Mouse (Mus musculus): ENCODE measurements at regions not wholly inside any gene's neighbourhood (a gene's known extent, or its start where the extent isn't known, plus 50 kb on each side); places are given as distances from the start of the nearest gene placed in this dataset.

GRCm38 (mm10) chr5:101496924-101497697 is 167.7 kb downstream of the Nkx6-1 start:
- no peak overlapping the region for H3K4me2 ChIP-seq
- WGBS (ENCODE audit: insufficient replicate concordance): 63% methylated on average over 16 of the region's 16 CpGs
- no peak for ATAC-seq (ENCODE audit: insufficient read depth)
- H3K4me1 ChIP-seq (replicated peaks): no peaks in the 10 kb centered on the region
- no peak overlapping the region for H3K4me3 ChIP-seq (replicated peaks)
- H3K36me3 ChIP-seq (replicated peaks): no peaks in the 10 kb centered on the region
- no peak overlapping the region for H3K27ac ChIP-seq (replicated peaks)
- H3K27me3 ChIP-seq: no peaks in the 10 kb centered on the region
- H3K9ac ChIP-seq: no peak overlapping the region
- no peaks in the 10 kb centered on the region for H3K9me3 ChIP-seq (replicated peaks)

GRCm38 (mm10) chr5:101496161-101496560 is 168.6 kb downstream of the Nkx6-1 start:
- no peaks in the 10 kb centered on the region for H3K27me3 ChIP-seq
- no peak overlapping the region for H3K9ac ChIP-seq
- no peak for ATAC-seq (ENCODE audit: insufficient read depth)
- H3K4me2 ChIP-seq: no peak overlapping the region
- H3K9me3 ChIP-seq (replicated peaks): no peaks in the 10 kb centered on the region
- 76% methylated on average over 9 of the region's 9 CpGs for WGBS (ENCODE audit: insufficient replicate concordance)
- no peak overlapping the region for H3K27ac ChIP-seq (replicated peaks)
- H3K4me3 ChIP-seq (replicated peaks): no peak overlapping the region
- no peaks in the 10 kb centered on the region for H3K4me1 ChIP-seq (replicated peaks)
- no peaks in the 10 kb centered on the region for H3K36me3 ChIP-seq (replicated peaks)

GRCm38 (mm10) chr5:101445792-101446191 is 219.0 kb downstream of the Nkx6-1 start:
- no peak for ATAC-seq (ENCODE audit: insufficient read depth)
- H3K9me3 ChIP-seq (replicated peaks): no peaks in the 10 kb centered on the region
- no peaks in the 10 kb centered on the region for H3K36me3 ChIP-seq (replicated peaks)
- no peaks in the 10 kb centered on the region for H3K27me3 ChIP-seq
- no peak overlapping the region for H3K9ac ChIP-seq
- 48% methylated on average over 10 of the region's 10 CpGs for WGBS (ENCODE audit: insufficient replicate concordance)
- H3K4me1 ChIP-seq (replicated peaks): no peaks in the 10 kb centered on the region
- no peak overlapping the region for H3K4me2 ChIP-seq
- H3K4me3 ChIP-seq (replicated peaks): no peak overlapping the region
- H3K27ac ChIP-seq (replicated peaks): no peak overlapping the region

- WGBS (ENCODE audit: insufficient replicate concordance): 67% methylated on average over 1 of the region's 1 CpGs
- no peaks in the 10 kb centered on the region for H3K4me1 ChIP-seq (replicated peaks)
- no peak for ATAC-seq (ENCODE audit: insufficient read depth)
- H3K27ac ChIP-seq (replicated peaks): no peak overlapping the region
- no peak overlapping the region for H3K4me2 ChIP-seq
- no peak overlapping the region for H3K4me3 ChIP-seq (replicated peaks)
- no peaks in the 10 kb centered on the region for H3K36me3 ChIP-seq (replicated peaks)
- H3K9ac ChIP-seq: no peak overlapping the region
- no peaks in the 10 kb centered on the region for H3K9me3 ChIP-seq (replicated peaks)
- no peaks in the 10 kb centered on the region for H3K27me3 ChIP-seq
These were observed 223.0 kb downstream of the Nkx6-1 start for GRCm38 (mm10) chr5:101441782-101442181.

- H3K27ac ChIP-seq (replicated peaks): no peak overlapping the region
- H3K4me3 ChIP-seq (replicated peaks): no peak overlapping the region
- no peaks in the 10 kb centered on the region for H3K36me3 ChIP-seq (replicated peaks)
- H3K9ac ChIP-seq: no peak overlapping the region
- no peaks in the 10 kb centered on the region for H3K27me3 ChIP-seq
- H3K4me2 ChIP-seq: no peak overlapping the region
- no peak for ATAC-seq (ENCODE audit: insufficient read depth)
- no peaks in the 10 kb centered on the region for H3K4me1 ChIP-seq (replicated peaks)
- H3K9me3 ChIP-seq (replicated peaks): no peaks in the 10 kb centered on the region
- 66% methylated on average over 14 of the region's 14 CpGs for whole genome bisulfite sequencing (ENCODE audit: insufficient replicate concordance)
These were observed 227.0 kb downstream of the Nkx6-1 start for GRCm38 (mm10) chr5:101437666-101438299.

- Histone ChIP-seq H3K27ac (replicated peaks) (no peak overlapping the region), H3K4me3 (replicated peaks) (no peak overlapping the region), H3K36me3 (replicated peaks) (no peaks in the 10 kb centered on the region), H3K4me2 (no peak overlapping the region), H3K9ac (no peak overlapping the region), H3K9me3 (replicated peaks) (no peaks in the 10 kb centered on the region), H3K4me1 (replicated peaks) (no peaks in the 10 kb centered on the region), H3K27me3 (no peaks in the 10 kb centered on the region)
- no peak for ATAC-seq (ENCODE audit: insufficient read depth)
- WGBS (ENCODE audit: insufficient replicate concordance): 44% methylated on average over 13 of the region's 13 CpGs
These were observed 238.6 kb downstream of the Nkx6-1 start for GRCm38 (mm10) chr5:101426067-101426771.

GRCm38 (mm10) chr5:101384316-101384715 is 280.5 kb downstream of the Nkx6-1 start:
- no peaks in the 10 kb centered on the region for H3K36me3 ChIP-seq (replicated peaks)
- no peaks in the 10 kb centered on the region for H3K27me3 ChIP-seq
- H3K4me1 ChIP-seq (replicated peaks): no peaks in the 10 kb centered on the region
- no peak overlapping the region for H3K4me2 ChIP-seq
- H3K9ac ChIP-seq: no peak overlapping the region
- ATAC-seq (ENCODE audit: insufficient read depth): no peak
- 56% methylated on average over 5 of the region's 5 CpGs for WGBS (ENCODE audit: insufficient replicate concordance)
- H3K9me3 ChIP-seq (replicated peaks): no peaks in the 10 kb centered on the region
- no peak overlapping the region for H3K4me3 ChIP-seq (replicated peaks)
- H3K27ac ChIP-seq (replicated peaks): no peak overlapping the region

GRCm38 (mm10) chr5:101381361-101381760 is 283.4 kb downstream of the Nkx6-1 start:
- Histone ChIP-seq H3K36me3 (replicated peaks) (no peaks in the 10 kb centered on the region), H3K9ac (no peak overlapping the region), H3K9me3 (replicated peaks) (0 out of 2 replicates have a peak, but pooled peaks cover 3% of the 10 kb centered on the region), H3K27me3 (no peaks in the 10 kb centered on the region), H3K27ac (replicated peaks) (no peak overlapping the region), H3K4me3 (replicated peaks) (no peak overlapping the region), H3K4me2 (no peak overlapping the region), H3K4me1 (replicated peaks) (no peaks in the 10 kb centered on the region)
- no peak for ATAC-seq (ENCODE audit: insufficient read depth)
- 76% methylated on average over 8 of the region's 8 CpGs for WGBS (ENCODE audit: insufficient replicate concordance)

- H3K27me3 ChIP-seq: no peaks in the 10 kb centered on the region
- no peak overlapping the region for H3K9ac ChIP-seq
- H3K9me3 ChIP-seq (replicated peaks): 0 out of 2 replicates have a peak, but pooled peaks cover 3% of the 10 kb centered on the region
- H3K27ac ChIP-seq (replicated peaks): no peak overlapping the region
- ATAC-seq (ENCODE audit: insufficient read depth): no peak
- WGBS (ENCODE audit: insufficient replicate concordance): 56% methylated on average over 6 of the region's 6 CpGs
- H3K4me3 ChIP-seq (replicated peaks): no peak overlapping the region
- H3K4me2 ChIP-seq: no peak overlapping the region
- H3K4me1 ChIP-seq (replicated peaks): no peaks in the 10 kb centered on the region
- H3K36me3 ChIP-seq (replicated peaks): no peaks in the 10 kb centered on the region
These were observed 288.1 kb downstream of the Nkx6-1 start for GRCm38 (mm10) chr5:101376657-101377056.

- Histone ChIP-seq H3K4me3 (replicated peaks) (no peak overlapping the region), H3K27me3 (no peaks in the 10 kb centered on the region), H3K27ac (replicated peaks) (no peak overlapping the region), H3K4me1 (replicated peaks) (no peaks in the 10 kb centered on the region), H3K9ac (no peak overlapping the region), H3K9me3 (replicated peaks) (0 out of 2 replicates have a peak, but pooled peaks cover 3% of the 10 kb centered on the region), H3K4me2 (no peak overlapping the region), H3K36me3 (replicated peaks) (no peaks in the 10 kb centered on the region)
- no peak for ATAC-seq (ENCODE audit: insufficient read depth)
- WGBS (ENCODE audit: insufficient replicate concordance): 60% methylated on average over 2 of the region's 2 CpGs
These were observed 290.7 kb downstream of the Nkx6-1 start for GRCm38 (mm10) chr5:101374129-101374528.

GRCm38 (mm10) chr5:101372204-101372603 is 292.6 kb downstream of the Nkx6-1 start:
- Histone ChIP-seq H3K27ac (replicated peaks) (no peak overlapping the region), H3K9ac (no peak overlapping the region), H3K4me1 (replicated peaks) (no peaks in the 10 kb centered on the region), H3K4me2 (no peak overlapping the region), H3K27me3 (no peaks in the 10 kb centered on the region), H3K9me3 (replicated peaks) (0 out of 2 replicates have a peak, but pooled peaks cover 3% of the 10 kb centered on the region), H3K36me3 (replicated peaks) (no peaks in the 10 kb centered on the region), H3K4me3 (replicated peaks) (no peak overlapping the region)
- ATAC-seq (ENCODE audit: insufficient read depth): no peak
- 64% methylated on average over 8 of the region's 8 CpGs for WGBS (ENCODE audit: insufficient replicate concordance)
